Mouse (Mus musculus) gastrocnemius, adult 2 months (tissue): ENCODE data around the gene Armh3. TPM values are rescaled to one million over a fixed set of nuclear protein-coding genes. Genes with fewer than 3 reads are reported as not detected.
"Not testable (repeated sequence)": the region's sequence is repeated elsewhere in the genome, so short reads cannot be mapped to it uniquely, and the experiment has no call there.

Source experiments
- DNase-seq: peaks from one replicate; pipeline ENCODE4 v3.0.0; 2022
- H3K27ac ChIP-seq: fragments of 200-600 bp; 2 replicates; pipeline ENCODE4 v1.8.1; 2022; ENCODE audit warnings: mild to moderate bottlenecking
- H3K4me3 ChIP-seq: fragments of 200-600 bp; 2 replicates; pipeline ENCODE4 v1.8.1; 2022; ENCODE audit warnings: mild to moderate bottlenecking, moderate library complexity
- CTCF ChIP-seq: fragments of 200-600 bp; IDR thresholded peaks from 2 replicates; pipeline ENCODE4 v1.8.1; 2022; ENCODE audit warnings: antibody characterized with exemption, mild to moderate bottlenecking, moderate library complexity
- intact Hi-C: fragments of 180-260 bp; cut with DNase I; formaldehyde crosslinking; loops from one replicate; pipeline ENCODE4 v1.15.1; 2025
- total RNA-seq, 2 experiments: library from RNA; stranded (reverse); gene quantifications; 2 replicates each; pipeline ENCODE4 v1.2.3; 2021

Armh3 gene
- total RNA-seq, 2 experiments from 2014 or later, result 13.6 to 14.7 TPM

- DNase-seq, result no peak
- Histone ChIP-seq H3K27ac (peak overlapping the region; percentile 100), H3K4me3 (peak overlapping the region; percentile 86)
- intact Hi-C loops, result no loop called here
- no peak for TF ChIP-seq CTCF
These were observed 468 bp upstream of the Armh3 start for GRCm38 (mm10) chr19:45998694-45999217.

DNA sequence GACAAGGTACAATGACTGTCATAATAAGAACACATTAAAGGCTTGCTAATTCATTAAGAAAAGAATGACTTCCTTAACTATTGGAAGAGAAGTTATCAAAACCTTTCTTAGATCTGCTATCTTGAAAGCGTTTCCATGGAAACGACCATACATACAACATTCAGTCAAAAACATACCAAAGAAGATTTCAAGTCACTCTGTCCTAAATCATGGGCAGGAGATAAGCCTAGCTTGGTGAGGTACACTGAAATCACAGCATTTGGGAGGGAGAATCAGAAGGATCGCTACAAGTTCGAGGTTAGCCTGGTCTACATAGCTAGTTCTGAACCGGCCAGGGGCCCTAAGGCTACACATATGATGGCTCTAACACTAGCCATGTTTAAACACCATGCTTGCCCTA is 923 bp downstream of the Armh3 start:
- H3K27ac ChIP-seq, result peak overlapping the region; percentile 100
- DNase-seq, result no peak
- peak overlapping the region; percentile 86 for H3K4me3 ChIP-seq
- no peak for TF ChIP-seq CTCF
- intact Hi-C loops, result no loop called here

DNA sequence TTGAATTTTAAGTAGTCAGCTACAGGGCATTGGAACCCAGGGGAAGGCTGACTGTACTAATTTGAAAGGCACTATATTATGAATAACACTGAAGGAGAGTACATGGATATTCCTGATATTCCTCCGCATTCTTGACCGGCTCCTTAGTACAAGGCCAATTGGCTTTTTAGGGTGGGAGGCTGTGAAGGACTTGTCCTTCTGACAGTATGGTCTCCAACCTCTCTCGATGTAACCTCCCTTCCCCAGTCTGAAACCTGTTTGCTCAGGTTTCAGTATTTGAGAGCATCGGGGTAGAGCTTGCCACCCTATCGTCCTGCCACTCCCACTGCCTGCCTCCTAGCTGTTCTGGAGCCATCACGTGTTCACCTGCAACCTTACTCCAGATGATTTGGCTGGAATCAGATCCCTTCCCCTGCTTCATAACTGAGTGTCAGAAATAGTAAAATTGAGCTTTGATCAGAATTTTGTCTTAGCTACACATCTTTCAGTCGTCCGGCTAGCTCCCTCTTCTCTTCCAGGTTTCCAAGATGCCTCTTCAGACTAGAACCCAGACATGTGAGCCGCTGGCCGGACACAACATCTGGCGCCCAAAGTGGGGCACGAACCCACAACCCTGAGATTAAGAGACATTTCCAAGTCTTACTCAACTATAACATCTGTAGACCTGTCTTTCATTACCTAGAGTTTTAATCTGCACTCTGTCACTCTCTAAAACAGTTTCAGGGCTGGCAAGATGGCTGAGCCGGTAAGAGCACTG is 4.1 kb downstream of the Armh3 start:
- no peak for TF ChIP-seq CTCF
- H3K27ac ChIP-seq, result no peak overlapping the region
- intact Hi-C loops, result no loop called here
- H3K4me3 ChIP-seq, result no peak overlapping the region
- no peak for DNase-seq

- intact Hi-C loops, DNase-seq, H3K27ac ChIP-seq, H3K4me3 ChIP-seq: not testable (repeated sequence)
These were observed 4.8 kb downstream of the Armh3 start for GRCm38 (mm10) chr19:45993441-45993840.

GRCm38 (mm10) chr19:45991171-45991570 is 7.1 kb downstream of the Armh3 start:
- no peak overlapping the region for H3K27ac ChIP-seq
- intact Hi-C loops, result no loop called here
- H3K4me3 ChIP-seq, result no peak overlapping the region
- DNase-seq, result no peak
- TF ChIP-seq CTCF, result no peak

- TF ChIP-seq CTCF, result no peak
- Histone ChIP-seq H3K4me3 (no peak overlapping the region), H3K27ac (no peak overlapping the region)
- intact Hi-C loops, result no loop called here
- no peak for DNase-seq
These were observed 10.1 kb downstream of the Armh3 start for GRCm38 (mm10) chr19:45988238-45988637.

DNA sequence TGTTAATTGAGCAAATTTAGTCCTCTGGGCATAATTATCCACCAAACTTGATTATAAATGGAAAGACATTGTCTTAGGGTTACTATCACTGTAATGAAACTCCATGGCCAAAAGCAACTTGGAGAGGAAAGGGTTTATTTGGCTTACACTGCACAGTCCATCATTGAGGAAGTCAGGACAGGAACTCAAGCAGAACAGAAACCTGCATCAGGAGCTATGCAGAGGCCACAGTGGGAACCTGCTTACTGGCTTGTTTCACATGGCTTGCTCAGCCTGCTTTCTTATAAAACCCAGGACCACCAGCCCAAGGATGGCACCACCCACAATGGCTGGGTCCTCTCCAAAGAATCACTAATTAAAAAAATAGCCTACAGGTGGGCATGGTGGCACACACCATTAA is 13.9 kb downstream of the Armh3 start:
- intact Hi-C loops, result no loop called here
- no peak for DNase-seq
- TF ChIP-seq CTCF, result no peak
- no peak overlapping the region for H3K27ac ChIP-seq
- no peak overlapping the region for H3K4me3 ChIP-seq

GRCm38 (mm10) chr19:45960770-45961169 is 37.5 kb downstream of the Armh3 start:
- DNase-seq, result no peak
- no peak overlapping the region for H3K4me3 ChIP-seq
- no peak overlapping the region for H3K27ac ChIP-seq
- intact Hi-C loops, result loop anchor here (10.0 kb wide), 1 partner anchor 54 kb away; no protein-coding TSS in a partner anchor
- no peak for TF ChIP-seq CTCF

DNA sequence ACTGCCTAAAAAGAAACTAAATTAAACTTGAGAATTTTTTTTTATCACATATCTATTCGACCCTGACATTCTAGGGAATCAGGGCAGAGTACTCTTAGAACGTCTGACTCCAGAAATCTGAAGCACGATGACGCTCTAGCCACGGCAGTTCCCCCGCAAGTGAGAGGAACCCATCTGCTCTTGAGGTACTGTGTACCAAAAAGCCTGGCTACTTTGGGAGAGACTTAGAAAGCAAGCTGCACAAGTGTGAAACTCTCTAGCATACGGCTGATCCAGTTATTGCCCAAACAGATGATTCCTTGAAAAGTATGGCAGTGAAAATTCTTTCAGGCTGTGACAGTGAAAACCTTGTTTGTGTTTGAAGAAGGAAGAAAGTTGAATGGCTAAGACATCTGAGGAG is 41.6 kb downstream of the Armh3 start:
- Histone ChIP-seq H3K27ac (no peak overlapping the region), H3K4me3 (no peak overlapping the region)
- DNase-seq, result no peak
- intact Hi-C loops, result no loop called here
- TF ChIP-seq CTCF, result no peak

DNA sequence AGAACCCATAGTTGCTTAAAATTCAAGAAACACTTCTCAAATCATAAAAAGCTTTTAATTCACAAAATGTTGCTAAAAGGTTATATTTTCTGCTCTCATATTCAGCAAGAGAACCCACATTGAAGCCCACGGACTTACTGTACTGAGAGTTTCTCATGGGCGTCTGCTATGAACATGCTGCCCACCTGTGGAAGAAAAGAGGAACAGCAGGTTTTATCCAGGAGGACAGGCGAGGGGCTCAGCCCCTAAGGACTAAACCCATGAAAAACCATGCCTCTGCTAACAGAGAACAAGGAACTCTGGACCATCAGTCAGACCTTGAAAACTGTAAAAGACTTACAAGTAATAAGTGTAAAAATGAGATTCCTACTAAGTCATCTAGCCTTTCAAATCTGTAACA is 45.0 kb downstream of the Armh3 start:
- no peak for DNase-seq
- peak; percentile 81 for TF ChIP-seq CTCF
- H3K4me3 ChIP-seq, result no peak overlapping the region
- intact Hi-C loops, result loop anchor here (2.0 kb wide), 2 partner anchors 140 to 148 kb away; no protein-coding TSS in a partner anchor
- H3K27ac ChIP-seq, result no peak overlapping the region

DNA sequence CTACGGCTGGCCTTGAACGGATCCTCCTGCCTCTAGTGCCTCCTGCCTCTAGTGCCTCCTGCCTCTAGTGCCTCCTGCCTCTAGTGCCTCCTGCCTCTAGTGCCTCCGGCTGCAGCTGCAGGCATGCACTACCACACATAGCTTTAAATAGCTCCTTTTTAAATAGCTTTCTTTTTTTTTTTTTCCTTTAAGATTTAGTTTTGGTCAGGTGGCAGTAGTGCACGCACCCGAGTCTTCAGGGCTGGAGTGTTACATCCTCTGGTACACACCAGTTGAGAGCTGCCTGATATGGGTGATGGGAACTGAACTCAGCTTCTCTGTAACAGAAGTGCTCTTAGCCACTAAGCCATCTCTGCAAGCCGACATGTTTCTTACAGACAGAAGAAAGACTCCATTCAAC is 49.1 kb downstream of the Armh3 start:
- intact Hi-C loops, result no loop called here
- no peak overlapping the region for H3K27ac ChIP-seq
- no peak for DNase-seq
- H3K4me3 ChIP-seq, result no peak overlapping the region
- no peak for TF ChIP-seq CTCF

- no peak for DNase-seq
- intact Hi-C loops, result no loop called here
- H3K27ac ChIP-seq, result no peak overlapping the region
- no peak for TF ChIP-seq CTCF
- no peak overlapping the region for H3K4me3 ChIP-seq
These were observed 50.5 kb downstream of the Armh3 start for GRCm38 (mm10) chr19:45947764-45948163.

DNA sequence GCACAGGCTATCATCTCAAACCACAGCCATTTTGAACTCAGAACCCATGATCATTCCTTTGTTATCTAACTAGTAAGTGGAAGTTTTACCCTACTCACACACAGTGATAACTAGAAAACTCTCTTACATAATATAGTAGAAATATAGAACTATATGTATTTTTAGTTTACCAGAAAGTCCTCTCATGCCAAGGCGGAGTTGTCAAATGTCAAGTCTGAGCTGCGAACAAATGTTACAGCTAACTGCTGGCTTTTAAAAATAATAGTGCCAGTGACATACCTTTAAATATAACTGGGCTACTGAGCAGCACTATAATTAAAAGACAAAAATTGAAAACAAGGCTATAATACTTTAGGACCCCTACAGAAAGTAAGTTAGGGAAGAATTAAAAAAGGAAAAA is 51.0 kb downstream of the Armh3 start:
- no peak for TF ChIP-seq CTCF
- Histone ChIP-seq H3K27ac (no peak overlapping the region), H3K4me3 (no peak overlapping the region)
- DNase-seq, result no peak
- intact Hi-C loops, result no loop called here

DNA sequence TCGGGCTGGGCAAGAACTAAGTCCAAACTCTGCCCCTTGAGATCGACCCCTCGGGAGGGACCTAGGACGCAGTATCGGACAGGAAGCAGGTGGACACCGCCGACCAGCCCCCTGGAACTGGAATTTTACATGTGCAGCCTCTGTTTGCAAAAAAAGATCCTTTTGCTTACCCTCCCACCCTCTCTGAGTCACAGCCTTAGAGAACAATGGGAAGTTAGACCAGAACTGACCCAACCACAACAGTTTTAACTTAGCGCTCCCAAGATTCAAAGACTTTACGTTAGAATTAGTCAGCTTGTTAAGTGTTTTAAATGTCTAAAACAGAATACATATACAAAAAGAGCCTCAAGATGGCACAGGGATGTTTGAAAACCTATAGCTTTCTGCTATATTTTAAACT is 51.7 kb downstream of the Armh3 start:
- Histone ChIP-seq H3K27ac (no peak overlapping the region), H3K4me3 (no peak overlapping the region)
- DNase-seq, result no peak
- intact Hi-C loops, result no loop called here
- no peak for TF ChIP-seq CTCF
